Mouse (Mus musculus) cerebellum, postnatal 4 days (tissue): ENCODE results near the gene Celsr3.

Source experiments
- DNase-seq, 2 experiments: peaks; one replicate each; pipeline ENCODE4 v3.0.0; 2022; ENCODE audit warnings: low spot score in 2 of 2, mixed read lengths in 1 of 2

The Celsr3 gene

GRCm38 (mm10) chr9:108854241-108854696, 28.1 kb downstream of the Celsr3 start:
- peak; percentile 52 to 80 for DNase-seq

GRCm38 (mm10) chr9:108855335-108855734, 29.2 kb downstream of the Celsr3 start:
- no peak for DNase-seq

- no peak for DNase-seq
Observed at GRCm38 (mm10) chr9:108858792-108859527, 32.8 kb downstream of the Celsr3 start.
